Mouse (Mus musculus): Measurements from ENCODE around the gene Asphd1. TPM values are rescaled to one million over a fixed set of nuclear protein-coding genes. Genes with fewer than 3 reads are reported as not detected.
"Not testable (repeated sequence)": the region's sequence is repeated elsewhere in the genome, so short reads cannot be mapped to it uniquely, and the experiment has no call there.

Gene Asphd1
- polyA plus RNA-seq, 1 experiment from 2014 or later, result 0.60 TPM

DNA sequence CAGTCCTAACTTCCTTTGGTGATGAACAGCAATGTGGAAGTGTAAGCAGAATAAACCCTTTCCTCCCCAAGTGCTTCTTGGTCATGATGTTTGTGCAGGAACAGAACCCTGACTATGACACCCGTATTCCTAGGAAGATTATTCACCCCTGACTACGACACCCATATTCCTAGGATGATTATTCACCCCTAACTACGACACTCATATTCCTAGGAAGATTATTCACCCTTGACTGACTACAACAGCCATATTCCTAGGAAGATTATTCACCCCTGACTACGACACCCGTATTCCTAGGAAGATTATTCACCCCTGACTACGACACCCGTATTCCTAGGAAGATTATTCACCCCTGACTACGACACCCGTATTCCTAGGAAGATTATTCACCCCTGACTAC is 49.6 kb downstream of the Asphd1 start:
- H3K9ac ChIP-seq (replicated peaks; ENCODE audit: low read length); H3K27ac ChIP-seq (replicated peaks; ENCODE audit: low read depth, low read length); H3K27me3 ChIP-seq (ENCODE audit: control insufficient read depth, insufficient read depth, low read length); H3K9me3 ChIP-seq (replicated peaks; ENCODE audit: control insufficient read depth, low read length); H3K36me3 ChIP-seq (replicated peaks; ENCODE audit: control insufficient read depth, insufficient read depth, low read depth, low read length); ATAC-seq (replicated peaks; ENCODE audit: insufficient number of reproducible peaks, low FRiP score, low TSS enrichment, low read depth); H3K4me2 ChIP-seq (ENCODE audit: low read depth, low read length); DNase-seq (ENCODE audit: low spot score); H3K4me1 ChIP-seq (ENCODE audit: control insufficient read depth, insufficient read depth, low read length); H3K4me3 ChIP-seq (ENCODE audit: low read depth, low read length): not testable (repeated sequence)
- 93% methylated on average over 5 of the region's 9 CpGs for WGBS

DNA sequence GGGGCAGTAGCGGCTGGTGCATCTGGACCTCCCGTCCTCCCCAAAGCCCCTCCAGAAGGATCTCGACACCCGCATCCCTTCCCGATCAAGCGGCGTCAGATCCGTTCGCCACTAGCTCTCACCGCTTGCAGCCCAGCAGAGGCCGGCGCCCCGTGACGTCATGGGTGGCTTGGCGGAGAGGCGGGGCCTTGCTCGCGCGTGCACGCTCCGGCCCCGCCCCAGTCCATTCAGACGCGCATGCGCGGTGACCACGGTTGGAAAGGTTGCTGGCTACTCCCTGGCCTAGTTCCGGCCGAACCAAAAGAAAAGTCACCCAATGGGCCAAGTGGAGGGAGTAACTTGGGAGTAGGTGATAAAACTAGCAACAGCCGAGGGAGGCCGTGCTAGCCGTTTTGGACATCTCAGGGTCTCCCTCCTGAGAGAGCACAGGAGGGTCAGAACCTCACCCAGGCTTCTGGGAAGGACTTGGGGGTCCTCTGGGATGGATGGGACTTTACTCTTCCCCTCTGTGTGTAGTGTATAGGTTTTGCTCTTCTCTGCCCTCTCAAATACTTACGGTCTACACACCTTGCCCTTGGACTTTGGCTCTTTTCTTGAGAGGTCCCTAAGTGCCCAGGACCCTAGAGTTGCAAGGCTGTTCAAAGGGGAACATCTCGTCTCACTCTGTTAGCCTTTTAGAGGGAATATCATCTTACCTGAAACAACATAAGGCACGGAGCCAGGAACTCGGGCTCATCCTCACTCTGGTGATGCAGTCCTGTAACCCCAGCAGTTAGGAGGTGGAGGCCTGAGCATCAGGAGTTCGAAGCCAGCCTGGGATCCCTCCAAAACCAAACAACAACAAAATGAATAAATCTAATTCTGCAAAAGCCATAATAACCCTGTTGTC is 51.0 kb downstream of the Asphd1 start:
- ATAC-seq (replicated peaks; ENCODE audit: insufficient number of reproducible peaks, low FRiP score, low TSS enrichment, low read depth) (peak; percentile 89), DNase-seq (ENCODE audit: low spot score) (peak; percentile 94)
- Histone ChIP-seq H3K27ac (replicated peaks; ENCODE audit: low read depth, low read length) (0 out of 2 replicates have a peak overlapping the region, but pooled peaks have one; percentile 6), H3K27me3 (ENCODE audit: control insufficient read depth, insufficient read depth, low read length) (no peaks in the 10 kb centered on the region), H3K4me2 (ENCODE audit: low read depth, low read length) (peak overlapping the region; percentile 84), H3K4me1 (ENCODE audit: control insufficient read depth, insufficient read depth, low read length) (no peaks in the 10 kb centered on the region; the same call in 1 of the 2 replicates), H3K9ac (replicated peaks; ENCODE audit: low read length) (peak overlapping the region; percentile 81), H3K4me3 (ENCODE audit: low read depth, low read length) (peak overlapping the region; percentile 67), H3K9me3 (replicated peaks; ENCODE audit: control insufficient read depth, low read length) (no peaks in the 10 kb centered on the region), H3K36me3 (replicated peaks; ENCODE audit: control insufficient read depth, insufficient read depth, low read depth, low read length) (no peaks in the 10 kb centered on the region)
- WGBS, result 12% methylated on average over 37 of the region's 37 CpGs

DNA sequence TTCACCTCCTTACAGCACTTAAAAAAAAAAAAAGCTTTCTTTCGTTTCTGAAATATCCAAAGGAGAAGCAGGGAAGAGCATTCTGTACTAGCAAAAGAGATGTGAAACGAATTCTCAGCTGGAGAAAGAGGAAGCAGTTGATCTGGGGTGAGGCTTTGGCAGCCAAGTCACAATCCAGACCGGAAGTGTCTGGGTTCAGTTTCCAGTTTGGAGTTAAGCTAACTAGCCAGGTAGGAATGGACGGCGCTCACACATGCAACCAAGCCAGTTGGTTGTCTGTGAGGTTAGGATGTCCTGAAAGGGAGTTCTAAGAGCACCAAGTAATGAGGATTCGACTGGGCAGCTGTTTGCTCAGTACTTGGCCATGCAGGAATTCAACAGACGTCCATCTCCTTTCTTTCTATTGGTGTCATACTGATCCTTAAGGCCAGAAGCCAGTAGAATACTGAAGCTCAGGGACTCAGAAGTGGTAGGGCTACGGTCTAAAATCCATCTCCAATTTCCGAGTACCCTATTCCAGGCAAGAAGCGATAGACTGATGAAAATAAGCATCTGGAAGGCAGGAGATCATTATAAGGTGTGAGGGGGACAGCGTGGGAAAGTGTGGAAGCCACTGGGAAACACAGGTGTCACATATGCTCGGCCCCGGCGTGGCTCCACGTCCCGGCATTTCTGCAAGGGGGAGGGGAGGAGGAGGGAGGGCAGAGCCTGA is 51.8 kb downstream of the Asphd1 start:
- ATAC-seq (replicated peaks; ENCODE audit: insufficient number of reproducible peaks, low FRiP score, low TSS enrichment, low read depth) (no peak; the same call in 1 of the 2 replicates), DNase-seq (ENCODE audit: low spot score) (no peak)
- Histone ChIP-seq H3K4me1 (ENCODE audit: control insufficient read depth, insufficient read depth, low read length) (no peaks in the 10 kb centered on the region; the same call in 1 of the 2 replicates), H3K36me3 (replicated peaks; ENCODE audit: control insufficient read depth, insufficient read depth, low read depth, low read length) (no peaks in the 10 kb centered on the region), H3K27ac (replicated peaks; ENCODE audit: low read depth, low read length) (0 out of 2 replicates have a peak overlapping the region, but pooled peaks have one; percentile 6), H3K4me3 (ENCODE audit: low read depth, low read length) (peak overlapping the region; percentile 67), H3K9me3 (replicated peaks; ENCODE audit: control insufficient read depth, low read length) (no peaks in the 10 kb centered on the region), H3K4me2 (ENCODE audit: low read depth, low read length) (peak overlapping the region; percentile 84), H3K27me3 (ENCODE audit: control insufficient read depth, insufficient read depth, low read length) (no peaks in the 10 kb centered on the region), H3K9ac (replicated peaks; ENCODE audit: low read length) (peak overlapping the region; percentile 81)
- WGBS, result 24% methylated on average over 15 of the region's 16 CpGs

DNA sequence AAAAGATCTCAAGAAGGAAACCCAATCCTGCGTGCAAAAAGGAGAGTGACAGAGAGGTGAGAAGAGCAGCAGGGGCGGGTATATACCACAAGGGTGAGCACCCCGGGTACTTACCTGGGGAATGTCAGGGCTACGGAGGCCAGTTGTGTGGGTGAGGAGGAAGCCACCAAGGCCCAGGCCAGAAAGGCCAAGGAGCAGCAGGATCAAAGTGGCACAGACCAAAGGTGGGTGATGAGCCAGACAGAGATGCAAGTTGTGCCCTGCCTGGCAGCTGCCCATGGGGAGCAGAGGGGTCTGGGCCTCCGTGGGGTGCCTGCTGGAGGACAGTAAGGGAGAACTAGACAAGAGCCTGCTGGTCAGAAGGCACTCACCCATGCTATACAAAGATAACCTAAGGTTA is 52.5 kb downstream of the Asphd1 start:
- ATAC-seq (replicated peaks; ENCODE audit: insufficient number of reproducible peaks, low FRiP score, low TSS enrichment, low read depth), result no peak
- Histone ChIP-seq H3K9ac (replicated peaks; ENCODE audit: low read length) (no peak overlapping the region), H3K27ac (replicated peaks; ENCODE audit: low read depth, low read length) (no peak overlapping the region), H3K4me1 (ENCODE audit: control insufficient read depth, insufficient read depth, low read length) (no peaks in the 10 kb centered on the region; the same call in 1 of the 2 replicates), H3K4me3 (ENCODE audit: low read depth, low read length) (no peak overlapping the region), H3K4me2 (ENCODE audit: low read depth, low read length) (no peak overlapping the region), H3K36me3 (replicated peaks; ENCODE audit: control insufficient read depth, insufficient read depth, low read depth, low read length) (no peaks in the 10 kb centered on the region), H3K27me3 (ENCODE audit: control insufficient read depth, insufficient read depth, low read length) (no peaks in the 10 kb centered on the region), H3K9me3 (replicated peaks; ENCODE audit: control insufficient read depth, low read length) (no peaks in the 10 kb centered on the region)
- 86% methylated on average over 5 of the region's 5 CpGs for WGBS
- DNase-seq (ENCODE audit: low spot score), result no peak

Other genes starting within 250 kb of the Asphd1 start
- gene Coro1a, start 241.8 kb downstream of the Asphd1 start, polyA plus RNA-seq (2014; fragmentation: Nextera tagmentation; extraction: Ambion mirVana), result 37.5 and 42.5 TPM in 2 replicates
- gene Mapk3, start 190.0 kb downstream of the Asphd1 start, polyA plus RNA-seq (2014; fragmentation: Nextera tagmentation; extraction: Ambion mirVana), result 37.1 and 44.9 TPM in 2 replicates
- gene Gdpd3, start 183.2 kb downstream of the Asphd1 start, polyA plus RNA-seq (2014; fragmentation: Nextera tagmentation; extraction: Ambion mirVana), result 0.60 and 1.3 TPM in 2 replicates
- gene Ypel3, start 172.6 kb downstream of the Asphd1 start, polyA plus RNA-seq (2014; fragmentation: Nextera tagmentation; extraction: Ambion mirVana), result 89.1 and 109 TPM in 2 replicates
- 0.18 and 0.27 TPM in 2 replicates for gene Tbx6, start 168.1 kb downstream of the Asphd1 start, polyA plus RNA-seq (2014; fragmentation: Nextera tagmentation; extraction: Ambion mirVana)
- 374 and 401 TPM in 2 replicates for gene Ppp4c, start 157.1 kb downstream of the Asphd1 start, polyA plus RNA-seq (2014; fragmentation: Nextera tagmentation; extraction: Ambion mirVana)
- 2.4 and 2.5 TPM in 2 replicates for gene Fam57b, start 151.9 kb downstream of the Asphd1 start, polyA plus RNA-seq (2014; fragmentation: Nextera tagmentation; extraction: Ambion mirVana)
- gene 4930451I11Rik, start 117.9 kb downstream of the Asphd1 start, polyA plus RNA-seq (2014; fragmentation: Nextera tagmentation; extraction: Ambion mirVana), result not detected in 2 replicates
- gene Doc2a, start 102.2 kb downstream of the Asphd1 start, polyA plus RNA-seq (2014; fragmentation: Nextera tagmentation; extraction: Ambion mirVana), result 1.5 and 1.7 TPM in 2 replicates
- gene Hirip3, start 87.6 kb downstream of the Asphd1 start, polyA plus RNA-seq (2014; fragmentation: Nextera tagmentation; extraction: Ambion mirVana), result 18.8 and 23.4 TPM in 2 replicates
- 100 and 101 TPM in 2 replicates for gene Ino80e, start 87.2 kb downstream of the Asphd1 start, polyA plus RNA-seq (2014; fragmentation: Nextera tagmentation; extraction: Ambion mirVana)
- 21.6 and 23.6 TPM in 2 replicates for gene Taok2, start 64.9 kb downstream of the Asphd1 start, polyA plus RNA-seq (2014; fragmentation: Nextera tagmentation; extraction: Ambion mirVana)
- 15.8 and 18.4 TPM in 2 replicates for gene Tmem219, start 26.7 kb downstream of the Asphd1 start, polyA plus RNA-seq (2014; fragmentation: Nextera tagmentation; extraction: Ambion mirVana)
- gene Kctd13, start 20.7 kb downstream of the Asphd1 start, polyA plus RNA-seq (2014; fragmentation: Nextera tagmentation; extraction: Ambion mirVana), result 15.1 and 18.5 TPM in 2 replicates
- 1.2 and 3.2 TPM in 2 replicates for gene Sez6l2, start 981 bp upstream of the Asphd1 start, polyA plus RNA-seq (2014; fragmentation: Nextera tagmentation; extraction: Ambion mirVana)
- 64.3 and 71.6 TPM in 2 replicates for gene Cdipt, start 26.3 kb upstream of the Asphd1 start, polyA plus RNA-seq (2014; fragmentation: Nextera tagmentation; extraction: Ambion mirVana)
- 1.0 and 2.0 TPM in 2 replicates for gene Cdiptos, start 26.5 kb upstream of the Asphd1 start, polyA plus RNA-seq (2014; fragmentation: Nextera tagmentation; extraction: Ambion mirVana)
- gene Mvp, start 65.0 kb upstream of the Asphd1 start, polyA plus RNA-seq (2014; fragmentation: Nextera tagmentation; extraction: Ambion mirVana), result 2.6 and 3.0 TPM in 2 replicates
- 0.32 and 0.53 TPM in 2 replicates for gene Pagr1b, start 66.9 kb upstream of the Asphd1 start, polyA plus RNA-seq (2014; fragmentation: Nextera tagmentation; extraction: Ambion mirVana)
- gene Pagr1a, start 67.8 kb upstream of the Asphd1 start, polyA plus RNA-seq (2014; fragmentation: Nextera tagmentation; extraction: Ambion mirVana), result 53.4 and 75.3 TPM in 2 replicates
- 52.7 and 56.0 TPM in 2 replicates for gene Gm42742, start 71.5 kb upstream of the Asphd1 start, polyA plus RNA-seq (2014; fragmentation: Nextera tagmentation; extraction: Ambion mirVana)
- gene Prrt2, start 71.6 kb upstream of the Asphd1 start, polyA plus RNA-seq (2014; fragmentation: Nextera tagmentation; extraction: Ambion mirVana), result 7.6 and 7.7 TPM in 2 replicates
- 63.1 and 66.4 TPM in 2 replicates for gene Maz, start 77.5 kb upstream of the Asphd1 start, polyA plus RNA-seq (2014; fragmentation: Nextera tagmentation; extraction: Ambion mirVana)
- 192 and 199 TPM in 2 replicates for gene Kif22, start 92.9 kb upstream of the Asphd1 start, polyA plus RNA-seq (2014; fragmentation: Nextera tagmentation; extraction: Ambion mirVana)
- not detected in 2 replicates for gene Zg16, start 137.7 kb upstream of the Asphd1 start, polyA plus RNA-seq (2014; fragmentation: Nextera tagmentation; extraction: Ambion mirVana)
- gene AI467606, start 141.8 kb upstream of the Asphd1 start, polyA plus RNA-seq (2014; fragmentation: Nextera tagmentation; extraction: Ambion mirVana), result 1.0 and 1.1 TPM in 2 replicates
- 2.5 and 3.0 TPM in 2 replicates for gene Qprt, start 172.6 kb upstream of the Asphd1 start, polyA plus RNA-seq (2014; fragmentation: Nextera tagmentation; extraction: Ambion mirVana)
- gene Spn, start 188.2 kb upstream of the Asphd1 start, polyA plus RNA-seq (2014; fragmentation: Nextera tagmentation; extraction: Ambion mirVana), result not detected in 2 replicates
- 71.8 and 74.0 TPM in 2 replicates for gene Cd2bp2, start 246.5 kb upstream of the Asphd1 start, polyA plus RNA-seq (2014; fragmentation: Nextera tagmentation; extraction: Ambion mirVana)